Mouse (Mus musculus) lung, postnatal 36 days (tissue): ENCODE measurements at regions not wholly inside any gene's neighbourhood (a gene's known extent, or its start where the extent isn't known, plus 50 kb on each side); places are given as distances from the start of the nearest gene placed in this dataset.

Source experiments
- DNase-seq: peaks from one replicate; pipeline ENCODE4 v3.0.0; 2022; ENCODE audit warnings: mixed read lengths

GRCm38 (mm10) chr19:44692816-44693215, 63.0 kb upstream of the Pax2 start:
- no peak for DNase-seq

GRCm38 (mm10) chr19:44695331-44695730, 60.5 kb upstream of the Pax2 start:
- no peak for DNase-seq

DNA sequence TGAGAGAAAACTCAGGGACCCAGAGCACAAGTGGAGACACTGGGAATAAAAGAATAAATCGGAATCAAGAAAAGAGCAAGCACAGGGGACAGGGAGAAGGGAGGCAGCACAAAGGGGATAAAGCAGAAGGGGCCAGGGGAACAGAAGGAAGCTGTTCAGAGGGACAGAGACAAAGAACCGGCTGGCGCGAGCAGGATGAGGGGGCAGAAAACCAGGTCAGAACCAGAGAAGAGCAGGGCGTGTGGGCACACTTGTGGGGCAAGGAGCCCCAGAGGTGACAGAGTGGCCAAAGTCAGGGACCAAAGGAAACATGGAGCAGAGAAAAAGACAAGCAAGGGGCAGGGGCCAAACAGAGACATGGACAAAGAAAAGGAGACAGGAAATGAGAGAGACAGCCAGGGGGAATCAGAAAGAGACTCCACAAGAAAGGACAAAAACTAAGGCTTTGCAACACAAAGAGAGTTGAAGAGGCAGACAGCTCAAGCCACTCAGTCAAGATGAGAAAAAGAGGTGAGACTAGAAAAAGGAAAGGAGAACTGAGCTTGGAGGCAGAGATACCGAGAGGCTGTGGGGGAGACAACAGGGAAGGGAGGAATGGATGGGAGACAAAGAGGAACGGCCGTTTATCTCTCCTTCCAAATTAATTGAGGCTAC, 59.7 kb upstream of the Pax2 start:
- no peak for DNase-seq

DNA sequence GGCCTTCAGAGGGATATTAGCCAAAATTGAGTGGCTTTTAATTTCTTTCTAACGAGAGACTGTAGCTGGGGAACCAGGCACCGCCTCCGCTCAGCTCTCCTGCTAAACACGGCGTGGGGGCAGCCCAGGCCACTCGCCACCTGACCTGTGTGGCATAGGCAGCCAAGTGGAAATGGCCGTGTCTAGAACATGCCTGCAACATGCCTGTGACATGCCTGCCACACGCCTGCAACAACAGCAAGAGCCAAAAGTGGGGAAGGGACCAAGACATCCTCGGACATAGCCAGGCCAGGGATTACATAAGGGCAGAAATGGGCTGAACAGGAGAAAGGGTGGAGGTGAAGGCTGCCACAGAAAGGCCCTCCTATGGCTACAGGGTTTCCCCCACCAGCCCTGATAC, 59.1 kb upstream of the Pax2 start:
- DNase-seq, result no peak

DNA sequence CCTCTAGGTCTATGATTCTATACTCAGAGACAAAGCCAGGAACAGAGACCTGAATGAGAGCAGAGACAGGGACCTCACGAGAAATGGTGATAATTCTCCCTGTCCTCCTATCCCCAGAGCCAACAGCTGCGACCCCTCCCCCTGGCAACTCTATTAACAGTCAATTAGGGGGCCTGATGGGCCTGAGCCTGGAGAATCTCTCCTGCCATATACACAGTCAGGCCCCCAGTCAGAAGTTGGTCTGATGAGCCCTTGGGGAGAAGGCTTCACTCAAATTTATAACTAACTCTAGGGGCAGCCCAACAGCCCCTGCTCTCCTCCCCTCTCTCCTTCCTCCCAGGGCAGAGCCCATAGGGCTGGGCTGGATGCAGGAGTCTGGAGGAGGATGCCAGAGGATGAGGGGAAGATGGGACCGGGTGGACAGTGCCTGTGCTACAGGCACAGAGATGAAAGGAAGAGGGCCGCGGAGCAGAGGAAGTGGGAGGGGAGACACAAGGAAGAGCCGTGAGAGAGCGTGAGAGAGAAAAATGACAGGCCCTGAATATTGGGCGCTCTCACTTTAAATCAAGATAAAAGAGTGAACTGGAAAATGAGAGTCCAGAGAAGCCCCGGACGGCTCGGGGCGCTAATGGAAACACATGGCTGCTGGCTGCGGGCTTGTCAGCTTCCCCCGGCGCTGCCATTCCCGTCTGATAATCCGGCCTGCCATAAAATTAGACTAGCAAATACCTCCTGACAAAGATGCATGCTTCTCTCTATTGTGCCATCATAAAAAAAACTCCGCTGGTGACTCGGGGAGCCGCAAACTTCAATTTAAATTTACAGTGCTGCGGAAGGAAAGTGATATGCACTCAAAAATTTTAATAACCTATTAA, 57.2 kb upstream of the Pax2 start:
- no peak for DNase-seq
